Mouse (Mus musculus) heart, embryonic 12.5 days (tissue): ENCODE results near the gene Tnfsfm13. TPM values are rescaled to one million over a fixed set of nuclear protein-coding genes. Genes with fewer than 3 reads are reported as not detected.
"Not testable (repeated sequence)": the region's sequence is repeated elsewhere in the genome, so short reads cannot be mapped to it uniquely, and the experiment has no call there.

Experiments used
- ATAC-seq: fragments of 200-750 bp; cut with Nextera tagmentation; 2 replicates; pipeline ENCODE4 v1.8.0; 2017; ENCODE audit warnings: moderate TSS enrichment, moderate library complexity; ENCODE audit not compliant: insufficient number of reproducible peaks, low FRiP score
- H3K27ac ChIP-seq: fragments of 300-500 bp; sonication (generic); 2 replicates; pipeline ENCODE4 v1.5.1; 2016; ENCODE audit warnings: mild to moderate bottlenecking, moderate library complexity; ENCODE audit not compliant: poor library complexity, severe bottlenecking
- H3K27me3 ChIP-seq: fragments of 300-500 bp; sonication (generic); replicated peaks from 2 replicates; pipeline ENCODE4 v1.6.1; 2016; ENCODE audit warnings: mild to moderate bottlenecking, moderate library complexity
- H3K36me3 ChIP-seq: fragments of 300-500 bp; sonication (generic); 2 replicates; pipeline ENCODE4 v1.6.1; 2016; ENCODE audit warnings: mild to moderate bottlenecking, moderate library complexity
- H3K4me1 ChIP-seq: fragments of 300-500 bp; sonication (generic); replicated peaks from 2 replicates; pipeline ENCODE4 v1.6.1; 2016; ENCODE audit warnings: mild to moderate bottlenecking
- H3K4me2 ChIP-seq: fragments of 300-500 bp; sonication (generic); 2 replicates; pipeline ENCODE4 v1.6.1; 2016; ENCODE audit warnings: mild to moderate bottlenecking, moderate library complexity
- H3K4me3 ChIP-seq: fragments of 300-500 bp; sonication (generic); 2 replicates; pipeline ENCODE4 v1.5.1; 2016; ENCODE audit warnings: mild to moderate bottlenecking
- H3K9ac ChIP-seq: fragments of 300-500 bp; sonication (generic); 2 replicates; pipeline ENCODE4 v1.6.1; 2016; ENCODE audit warnings: mild to moderate bottlenecking, moderate library complexity
- H3K9me3 ChIP-seq: fragments of 300-500 bp; sonication (generic); replicated peaks from 2 replicates; pipeline ENCODE4 v1.6.1; 2016; ENCODE audit warnings: mild to moderate bottlenecking, moderate library complexity
- WGBS: fragments of 180-500 bp; shearing (Covaris S2); methylation state at CpG from one replicate; pipeline ENCODE4 v1.1.7; 2016; 5-methylcytosine and 5-hydroxymethylcytosine counted together
- polyA plus RNA-seq: library from polyadenylated mRNA; unstranded; fragments of >200 nt; fragmentation: Nextera tagmentation; extraction: Ambion mirVana; gene quantifications from 2 replicates; pipeline ENCODE4 v1.2.1, GENCODE M21; 2016

Gene Tnfsfm13
- polyA plus RNA-seq: 1.5 and 3.3 TPM in 2 replicates

- peak within 1 kb of the TSS; percentile 58 for H3K4me3 ChIP-seq
- H3K4me2 ChIP-seq: peak within 1 kb of the TSS; percentile 86
- 0 out of 2 replicates have a peak, but pooled peaks cover 2% of the 10 kb centered on the region for H3K9me3 ChIP-seq
- no peaks in the 10 kb centered on the region for H3K36me3 ChIP-seq
- 1% methylated on average over 39 of the region's 41 CpGs for WGBS
- peak within 1 kb of the TSS; percentile 74 for H3K9ac ChIP-seq
- peak; percentile 73 for ATAC-seq
- H3K4me1 ChIP-seq: peaks cover 26% of the 10 kb centered on the region
- H3K27me3 ChIP-seq: no peaks in the 10 kb centered on the region
- peak within 1 kb of the TSS; percentile 33 for H3K27ac ChIP-seq
Measured at GRCm38 (mm10) chr11:69695361-69696181, at the start of gene Tnfsfm13, which contains the start of gene Tnfsf12. Gene Tnfsfm13 (minus strand): TSS chr11:69696098. Gene Tnfsf12 (minus strand): TSS chr11:69695849.

GRCm38 (mm10) chr11:69731408-69731807 is 35.5 kb upstream of the Tnfsfm13 start:
- H3K4me3 ChIP-seq, H3K9ac ChIP-seq, H3K27me3 ChIP-seq, H3K4me2 ChIP-seq, H3K9me3 ChIP-seq, ATAC-seq, H3K4me1 ChIP-seq, H3K27ac ChIP-seq: not testable (repeated sequence)
- 87% methylated on average over 2 of the region's 3 CpGs for WGBS
- peaks cover 31% of the 10 kb centered on the region for H3K36me3 ChIP-seq

- no peak overlapping the region for H3K4me3 ChIP-seq
- no peaks in the 10 kb centered on the region for H3K27me3 ChIP-seq
- no peak overlapping the region for H3K27ac ChIP-seq
- no peak overlapping the region for H3K4me2 ChIP-seq
- H3K36me3 ChIP-seq: peaks cover 7% of the 10 kb centered on the region
- H3K4me1 ChIP-seq: no peaks in the 10 kb centered on the region
- no peaks in the 10 kb centered on the region; the same call in 1 of the 2 replicates for H3K9me3 ChIP-seq
- H3K9ac ChIP-seq: no peak overlapping the region
- ATAC-seq: no peak
- WGBS: 22% methylated on average over 3 of the region's 3 CpGs
Measured at GRCm38 (mm10) chr11:69729063-69729462, 33.2 kb upstream of the Tnfsfm13 start.

DNA sequence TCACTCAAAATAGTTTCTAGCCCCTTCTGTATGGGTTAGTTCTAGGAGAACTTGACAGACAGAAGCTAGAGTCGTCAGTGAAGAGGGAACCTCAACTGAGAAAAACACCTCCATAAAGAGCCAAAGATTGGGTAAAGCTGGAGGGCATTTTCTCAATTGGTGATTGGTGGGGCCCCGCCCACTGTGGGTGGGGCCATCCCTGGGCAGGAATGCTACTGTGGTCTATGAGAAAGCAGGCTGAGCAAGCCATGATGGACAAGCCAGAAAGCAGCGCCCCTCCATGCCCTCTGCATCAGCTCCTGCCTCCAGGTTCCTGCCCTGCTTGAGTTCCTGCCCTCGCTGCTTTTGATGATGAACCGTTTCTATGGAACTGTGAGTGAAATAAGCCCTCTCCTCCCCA is 30.1 kb upstream of the Tnfsfm13 start:
- no peak for ATAC-seq
- H3K36me3 ChIP-seq: no peaks in the 10 kb centered on the region
- no peak overlapping the region for H3K4me2 ChIP-seq
- no peak overlapping the region for H3K9ac ChIP-seq
- 38% methylated on average over 5 of the region's 5 CpGs for WGBS
- H3K4me1 ChIP-seq: no peaks in the 10 kb centered on the region
- no peak overlapping the region for H3K4me3 ChIP-seq
- no peaks in the 10 kb centered on the region for H3K27me3 ChIP-seq
- no peak overlapping the region for H3K27ac ChIP-seq
- H3K9me3 ChIP-seq: no peaks in the 10 kb centered on the region; the same call in 1 of the 2 replicates

GRCm38 (mm10) chr11:69723074-69723473 is 27.2 kb upstream of the Tnfsfm13 start:
- Histone ChIP-seq H3K9ac (no peak overlapping the region), H3K27ac (no peak overlapping the region), H3K4me1 (no peaks in the 10 kb centered on the region; the same call in 1 of the 2 replicates), H3K36me3 (no peaks in the 10 kb centered on the region), H3K27me3 (no peaks in the 10 kb centered on the region), H3K4me3 (no peak overlapping the region), H3K9me3 (no peaks in the 10 kb centered on the region), H3K4me2 (no peak overlapping the region)
- no peak for ATAC-seq
- WGBS: 39% methylated on average over 2 of the region's 2 CpGs

GRCm38 (mm10) chr11:69720852-69721251 is 25.0 kb upstream of the Tnfsfm13 start:
- ATAC-seq: no peak
- Histone ChIP-seq H3K9ac (no peak overlapping the region), H3K4me2 (no peak overlapping the region), H3K36me3 (no peaks in the 10 kb centered on the region), H3K9me3 (no peaks in the 10 kb centered on the region), H3K27me3 (no peaks in the 10 kb centered on the region), H3K27ac (no peak overlapping the region), H3K4me3 (no peak overlapping the region), H3K4me1 (peaks cover 8% of the 10 kb centered on the region)
- 83% methylated on average over 6 of the region's 6 CpGs for WGBS

DNA sequence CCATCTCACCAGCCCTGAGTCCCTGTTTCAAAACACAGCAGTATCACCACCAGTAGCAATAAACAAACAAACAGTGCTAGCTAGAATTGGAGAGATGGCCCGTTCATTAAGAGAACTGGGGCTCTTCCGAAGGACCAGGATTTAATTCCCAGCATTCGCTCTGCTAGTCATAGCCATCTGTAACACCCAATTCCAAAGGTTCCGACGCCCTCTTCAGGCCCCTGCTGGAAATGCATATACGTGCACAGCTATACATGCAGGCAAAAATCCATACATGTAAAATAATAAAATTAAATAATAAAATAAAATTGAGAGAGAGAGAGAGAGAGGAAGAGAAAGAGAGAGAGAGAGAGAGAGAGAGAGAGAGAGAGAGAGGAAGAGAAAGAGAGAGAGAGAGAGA is 23.5 kb upstream of the Tnfsfm13 start:
- H3K36me3 ChIP-seq: no peaks in the 10 kb centered on the region
- H3K9ac ChIP-seq: no peak overlapping the region
- peaks cover 14% of the 10 kb centered on the region for H3K4me1 ChIP-seq
- no peaks in the 10 kb centered on the region; the same call in 1 of the 2 replicates for H3K9me3 ChIP-seq
- H3K27ac ChIP-seq: no peak overlapping the region
- 68% methylated on average over 6 of the region's 6 CpGs for WGBS
- H3K4me2 ChIP-seq: no peak overlapping the region
- no peak for ATAC-seq
- H3K27me3 ChIP-seq: no peaks in the 10 kb centered on the region
- no peak overlapping the region for H3K4me3 ChIP-seq

- Histone ChIP-seq H3K4me2 (peak overlapping the region; percentile 55), H3K36me3 (no peaks in the 10 kb centered on the region), H3K4me1 (peaks cover 14% of the 10 kb centered on the region), H3K9ac (0 out of 2 replicates have a peak overlapping the region, but pooled peaks have one; percentile 13), H3K27me3 (no peaks in the 10 kb centered on the region), H3K4me3 (peak overlapping the region; percentile 14; the same call in 1 of the 2 replicates), H3K27ac (no peak overlapping the region), H3K9me3 (no peaks in the 10 kb centered on the region; the same call in 1 of the 2 replicates)
- ATAC-seq: no peak
- WGBS: 30% methylated on average over 15 of the region's 15 CpGs
Measured at GRCm38 (mm10) chr11:69718661-69719060, 22.8 kb upstream of the Tnfsfm13 start.

GRCm38 (mm10) chr11:69716953-69717352 is 21.1 kb upstream of the Tnfsfm13 start:
- H3K9ac ChIP-seq: no peak overlapping the region
- no peak overlapping the region for H3K4me2 ChIP-seq
- no peak overlapping the region for H3K4me3 ChIP-seq
- H3K27ac ChIP-seq: no peak overlapping the region
- 80% methylated on average over 4 of the region's 4 CpGs for WGBS
- ATAC-seq: no peak
- H3K9me3 ChIP-seq: no peaks in the 10 kb centered on the region; the same call in 1 of the 2 replicates
- H3K27me3 ChIP-seq: no peaks in the 10 kb centered on the region
- peaks cover 14% of the 10 kb centered on the region for H3K4me1 ChIP-seq
- no peaks in the 10 kb centered on the region for H3K36me3 ChIP-seq

- 20% methylated on average over 5 of the region's 5 CpGs for WGBS
- Histone ChIP-seq H3K27me3 (no peaks in the 10 kb centered on the region), H3K9me3 (no peaks in the 10 kb centered on the region; the same call in 1 of the 2 replicates), H3K4me1 (peaks cover 14% of the 10 kb centered on the region), H3K4me2 (no peak overlapping the region), H3K27ac (0 out of 2 replicates have a peak overlapping the region, but pooled peaks have one; percentile 32), H3K36me3 (no peaks in the 10 kb centered on the region), H3K9ac (no peak overlapping the region; the same call in 1 of the 2 replicates), H3K4me3 (no peak overlapping the region)
- ATAC-seq: no peak
Measured at GRCm38 (mm10) chr11:69715929-69716328, 20.0 kb upstream of the Tnfsfm13 start.

GRCm38 (mm10) chr11:69715482-69715881 is 19.6 kb upstream of the Tnfsfm13 start:
- Histone ChIP-seq H3K9ac (no peak overlapping the region), H3K4me1 (peaks cover 14% of the 10 kb centered on the region), H3K36me3 (no peaks in the 10 kb centered on the region), H3K27ac (peak overlapping the region; percentile 32; the same call in 1 of the 2 replicates), H3K4me2 (no peak overlapping the region; the same call in 1 of the 2 replicates), H3K27me3 (no peaks in the 10 kb centered on the region), H3K4me3 (no peak overlapping the region), H3K9me3 (no peaks in the 10 kb centered on the region; the same call in 1 of the 2 replicates)
- 53% methylated on average over 9 of the region's 9 CpGs for WGBS
- no peak for ATAC-seq
